Mouse (Mus musculus): ENCODE results near the gene Grin2d. TPM values are rescaled to one million over a fixed set of nuclear protein-coding genes. Genes with fewer than 3 reads are reported as not detected.

Grin2d gene
- polyA plus RNA-seq, 1 experiment from 2014 or later, result 0.15 TPM

- no peak overlapping the region for H3K4me3 ChIP-seq (ENCODE audit: control insufficient read depth in 1 of 2, insufficient read depth in 1 of 2, low read depth in 1 of 2, low read length in 2 of 2)
- H3K27me3 ChIP-seq (ENCODE audit: control insufficient read depth, insufficient read depth, low read length), result peaks cover 7% of the 10 kb centered on the region
- H3K36me3 ChIP-seq (ENCODE audit: control insufficient read depth, insufficient read depth, low read length), result peaks cover 69% of the 10 kb centered on the region
- 91% methylated on average over 7 of the region's 7 CpGs for WGBS
- peaks cover 3 to 8% of the 10 kb centered on the region in 2 experiments; a peak in 3 of 4 replicates for H3K4me1 ChIP-seq (ENCODE audit: control insufficient read depth in 2 of 2, insufficient read depth in 2 of 2, low read length in 2 of 2)
- no peaks in the 10 kb centered on the region for H3K9me3 ChIP-seq (ENCODE audit: control insufficient read depth, low read length)
- H3K4me2 ChIP-seq (ENCODE audit: low read length), result no peak overlapping the region
- no peak overlapping the region for H3K27ac ChIP-seq (replicated peaks in 1 of 2; ENCODE audit: control insufficient read depth in 1 of 2, insufficient read depth in 1 of 2, low read depth in 2 of 2, low read length in 2 of 2)
- ATAC-seq (ENCODE audit: insufficient number of reproducible peaks, insufficient read depth, low FRiP score, low read depth), result no peak
- H3K9ac ChIP-seq (ENCODE audit: low read length), result no peak overlapping the region
These were observed 51.5 kb downstream of the Grin2d start for GRCm38 (mm10) chr7:45826631-45827030.

- no peak within 1 kb of the TSS for H3K4me3 ChIP-seq (ENCODE audit: control insufficient read depth in 1 of 2, insufficient read depth in 1 of 2, low read depth in 1 of 2, low read length in 2 of 2)
- H3K9ac ChIP-seq (ENCODE audit: low read length), result no peak within 1 kb of the TSS
- no peaks in the 10 kb centered on the region for H3K27me3 ChIP-seq (ENCODE audit: control insufficient read depth, insufficient read depth, low read length)
- 45% methylated on average over 7 of the region's 7 CpGs for WGBS
- no peaks in the 10 kb centered on the region for H3K9me3 ChIP-seq (ENCODE audit: control insufficient read depth, low read length)
- ATAC-seq (ENCODE audit: insufficient number of reproducible peaks, insufficient read depth, low FRiP score, low read depth), result no peak
- peaks cover 68% of the 10 kb centered on the region for H3K36me3 ChIP-seq (ENCODE audit: control insufficient read depth, insufficient read depth, low read length)
- no peak within 1 kb of the TSS for H3K27ac ChIP-seq (replicated peaks in 1 of 2; ENCODE audit: control insufficient read depth in 1 of 2, insufficient read depth in 1 of 2, low read depth in 2 of 2, low read length in 2 of 2)
- H3K4me2 ChIP-seq (ENCODE audit: low read length), result no peak within 1 kb of the TSS
- H3K4me1 ChIP-seq (ENCODE audit: control insufficient read depth in 2 of 2, insufficient read depth in 2 of 2, low read length in 2 of 2), result peaks cover 0 to 2% of the 10 kb centered on the region in 2 experiments; a peak in 2 of 4 replicates
These were observed 53.6 kb downstream of the Grin2d start, which contains the start of gene Kcnj14 for GRCm38 (mm10) chr7:45824598-45824997. TSS of gene Kcnj14 (minus strand) at chr7:45824782.

- no peak overlapping the region for H3K4me2 ChIP-seq (ENCODE audit: low read length)
These were observed 57.3 kb downstream of the Grin2d start for GRCm38 (mm10) chr7:45820913-45821312.

DNA sequence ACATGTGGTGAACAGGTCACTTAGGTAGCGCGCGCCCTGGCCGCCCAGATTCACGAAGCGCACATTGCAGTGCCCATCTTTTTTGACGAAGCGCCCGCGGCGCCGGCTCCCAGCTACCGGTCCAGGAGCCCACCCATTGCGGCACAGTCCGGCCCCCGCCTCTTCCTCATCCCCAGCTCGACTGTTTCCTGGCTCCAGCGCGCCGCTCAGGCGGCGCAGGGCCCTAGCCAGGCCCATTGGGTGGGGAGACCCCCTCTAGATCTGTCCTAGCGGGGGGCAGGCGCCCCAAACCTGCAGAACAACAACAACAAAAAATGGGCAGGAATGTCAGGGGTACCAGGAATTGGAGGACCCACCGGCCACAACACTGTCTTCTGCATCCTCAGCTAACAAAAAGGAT is 58.3 kb downstream of the Grin2d start:
- no peak for ATAC-seq (ENCODE audit: insufficient number of reproducible peaks, insufficient read depth, low FRiP score, low read depth)
- no peak overlapping the region for H3K27ac ChIP-seq (replicated peaks in 1 of 2; ENCODE audit: control insufficient read depth in 1 of 2, insufficient read depth in 1 of 2, low read depth in 2 of 2, low read length in 2 of 2)
- H3K9ac ChIP-seq (ENCODE audit: low read length), result no peak overlapping the region
- H3K9me3 ChIP-seq (ENCODE audit: control insufficient read depth, low read length), result no peaks in the 10 kb centered on the region
- peak overlapping the region; percentile 43 for H3K4me2 ChIP-seq (ENCODE audit: low read length)
- peaks cover 6% of the 10 kb centered on the region; the same call in 1 of the 2 replicates for H3K27me3 ChIP-seq (ENCODE audit: control insufficient read depth, insufficient read depth, low read length)
- peak overlapping the region; percentile 1 to 12; a peak in 2 of 4 replicates for H3K4me3 ChIP-seq (ENCODE audit: control insufficient read depth in 1 of 2, insufficient read depth in 1 of 2, low read depth in 1 of 2, low read length in 2 of 2)
- 5% methylated on average over 25 of the region's 25 CpGs for WGBS
- peaks cover 4% of the 10 kb centered on the region in 2 experiments; a peak in 2 of 4 replicates for H3K4me1 ChIP-seq (ENCODE audit: control insufficient read depth in 2 of 2, insufficient read depth in 2 of 2, low read length in 2 of 2)
- H3K36me3 ChIP-seq (ENCODE audit: control insufficient read depth, insufficient read depth, low read length), result peaks cover 21% of the 10 kb centered on the region

More at GRCm38 (mm10) chr7:45820913-45821312, 57.3 kb downstream of the Grin2d start:
- no peak overlapping the region for H3K4me3 ChIP-seq (ENCODE audit: control insufficient read depth in 1 of 2, insufficient read depth in 1 of 2, low read depth in 1 of 2, low read length in 2 of 2)
- H3K9me3 ChIP-seq (ENCODE audit: control insufficient read depth, low read length), result no peaks in the 10 kb centered on the region
- peaks cover 32% of the 10 kb centered on the region for H3K36me3 ChIP-seq (ENCODE audit: control insufficient read depth, insufficient read depth, low read length)
- no peak overlapping the region for H3K9ac ChIP-seq (ENCODE audit: low read length)
- H3K4me1 ChIP-seq (ENCODE audit: control insufficient read depth in 2 of 2, insufficient read depth in 2 of 2, low read length in 2 of 2), result no peaks in the 10 kb centered on the region
- ATAC-seq (ENCODE audit: insufficient number of reproducible peaks, insufficient read depth, low FRiP score, low read depth), result no peak
- peaks cover 6% of the 10 kb centered on the region; the same call in 1 of the 2 replicates for H3K27me3 ChIP-seq (ENCODE audit: control insufficient read depth, insufficient read depth, low read length)
- H3K27ac ChIP-seq (replicated peaks in 1 of 2; ENCODE audit: control insufficient read depth in 1 of 2, insufficient read depth in 1 of 2, low read depth in 2 of 2, low read length in 2 of 2), result no peak overlapping the region

DNA sequence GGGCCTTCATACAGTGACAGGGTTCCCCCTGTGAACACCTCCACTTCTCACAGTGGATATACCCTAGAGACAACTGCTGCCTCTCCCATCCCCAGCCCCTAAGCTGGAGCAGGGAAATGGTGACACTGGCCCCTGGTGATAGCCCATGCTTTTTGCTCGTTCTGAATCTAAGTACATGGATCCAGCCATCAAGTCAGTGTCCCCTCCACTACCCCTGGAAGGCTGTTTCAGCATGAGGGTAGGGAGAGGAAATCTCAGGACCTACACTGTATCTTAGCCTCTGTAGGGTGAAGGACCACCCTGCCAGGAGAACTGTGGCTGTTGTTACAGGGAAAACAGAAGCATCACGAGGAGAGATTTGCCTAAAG is 62.2 kb downstream of the Grin2d start:
- H3K36me3 ChIP-seq (ENCODE audit: control insufficient read depth, insufficient read depth, low read length), result peaks cover 21% of the 10 kb centered on the region
- no peak overlapping the region for H3K9ac ChIP-seq (ENCODE audit: low read length)
- H3K9me3 ChIP-seq (ENCODE audit: control insufficient read depth, low read length), result no peaks in the 10 kb centered on the region
- no peak overlapping the region for H3K4me2 ChIP-seq (ENCODE audit: low read length)
- WGBS, result 36% methylated on average over 2 of the region's 2 CpGs
- H3K27ac ChIP-seq (replicated peaks in 1 of 2; ENCODE audit: control insufficient read depth in 1 of 2, insufficient read depth in 1 of 2, low read depth in 2 of 2, low read length in 2 of 2), result no peak overlapping the region
- peaks cover 10 to 23% of the 10 kb centered on the region in 2 experiments; a peak in 3 of 4 replicates for H3K4me1 ChIP-seq (ENCODE audit: control insufficient read depth in 2 of 2, insufficient read depth in 2 of 2, low read length in 2 of 2)
- no peak overlapping the region for H3K4me3 ChIP-seq (ENCODE audit: control insufficient read depth in 1 of 2, insufficient read depth in 1 of 2, low read depth in 1 of 2, low read length in 2 of 2)
- ATAC-seq (ENCODE audit: insufficient number of reproducible peaks, insufficient read depth, low FRiP score, low read depth), result no peak
- peaks cover 6% of the 10 kb centered on the region; the same call in 1 of the 2 replicates for H3K27me3 ChIP-seq (ENCODE audit: control insufficient read depth, insufficient read depth, low read length)

- Histone ChIP-seq H3K9ac (ENCODE audit: low read length) (no peak overlapping the region), H3K36me3 (ENCODE audit: control insufficient read depth, insufficient read depth, low read length) (peaks cover 26% of the 10 kb centered on the region), H3K9me3 (ENCODE audit: control insufficient read depth, low read length) (no peaks in the 10 kb centered on the region), H3K4me3 (ENCODE audit: control insufficient read depth in 1 of 2, insufficient read depth in 1 of 2, low read depth in 1 of 2, low read length in 2 of 2) (no peak overlapping the region), H3K4me1 (ENCODE audit: control insufficient read depth in 2 of 2, insufficient read depth in 2 of 2, low read length in 2 of 2) (peaks cover 10 to 23% of the 10 kb centered on the region in 2 experiments; a peak in 3 of 4 replicates), H3K27ac (replicated peaks in 1 of 2; ENCODE audit: control insufficient read depth in 1 of 2, insufficient read depth in 1 of 2, low read depth in 2 of 2, low read length in 2 of 2) (no peak overlapping the region), H3K27me3 (ENCODE audit: control insufficient read depth, insufficient read depth, low read length) (peaks cover 6% of the 10 kb centered on the region; the same call in 1 of the 2 replicates), H3K4me2 (ENCODE audit: low read length) (no peak overlapping the region)
- ATAC-seq (ENCODE audit: insufficient number of reproducible peaks, insufficient read depth, low FRiP score, low read depth), result no peak
- 57% methylated on average over 10 of the region's 10 CpGs for WGBS
These were observed 62.7 kb downstream of the Grin2d start for GRCm38 (mm10) chr7:45815323-45815983.

- ATAC-seq (ENCODE audit: insufficient number of reproducible peaks, insufficient read depth, low FRiP score, low read depth), result no peak
These were observed 63.3 kb downstream of the Grin2d start for GRCm38 (mm10) chr7:45814841-45815240.

More at GRCm38 (mm10) chr7:45814841-45815240, 63.3 kb downstream of the Grin2d start:
- Histone ChIP-seq H3K9ac (ENCODE audit: low read length) (no peak overlapping the region), H3K27ac (replicated peaks in 1 of 2; ENCODE audit: control insufficient read depth in 1 of 2, insufficient read depth in 1 of 2, low read depth in 2 of 2, low read length in 2 of 2) (no peak overlapping the region), H3K4me2 (ENCODE audit: low read length) (peak overlapping the region; percentile 60), H3K27me3 (ENCODE audit: control insufficient read depth, insufficient read depth, low read length) (peaks cover 6% of the 10 kb centered on the region; the same call in 1 of the 2 replicates), H3K4me1 (ENCODE audit: control insufficient read depth in 2 of 2, insufficient read depth in 2 of 2, low read length in 2 of 2) (peaks cover 10 to 23% of the 10 kb centered on the region in 2 experiments; a peak in 3 of 4 replicates), H3K9me3 (ENCODE audit: control insufficient read depth, low read length) (no peaks in the 10 kb centered on the region), H3K4me3 (ENCODE audit: control insufficient read depth in 1 of 2, insufficient read depth in 1 of 2, low read depth in 1 of 2, low read length in 2 of 2) (peak overlapping the region; percentile 16 to 22; a peak in 2 of 4 replicates), H3K36me3 (ENCODE audit: control insufficient read depth, insufficient read depth, low read length) (peaks cover 32% of the 10 kb centered on the region)
- WGBS, result 11% methylated on average over 5 of the region's 5 CpGs

All from heart, embryonic 14.5 days (tissue).